Mouse (Mus musculus) embryonic facial prominence, embryonic 11.5 days (tissue): ENCODE data around the gene Il13ra1. TPM values are rescaled to one million over a fixed set of nuclear protein-coding genes. Genes with fewer than 3 reads are reported as not detected.

Experiments
- ATAC-seq: fragments of 200-750 bp; cut with Nextera tagmentation; replicated peaks from 2 replicates; pipeline ENCODE4 v1.8.0; 2017; ENCODE audit warnings: low read depth; ENCODE audit not compliant: insufficient number of reproducible peaks, low FRiP score, low TSS enrichment
- DNase-seq: peaks from one replicate; pipeline ENCODE4 v3.0.0-alpha.2; 2015; ENCODE audit warnings: low spot score
- H3K27ac ChIP-seq: fragments of 300-500 bp; sonication (generic); replicated peaks from 2 replicates; pipeline ENCODE4 v1.5.1; 2014; ENCODE audit warnings: mild to moderate bottlenecking, low read depth, low read length, control low read depth
- H3K27me3 ChIP-seq: fragments of 300-500 bp; sonication (generic); 2 replicates; pipeline ENCODE4 v1.6.1; 2014; ENCODE audit warnings: mild to moderate bottlenecking, low read length, moderate library complexity, mixed read lengths; ENCODE audit not compliant: control insufficient read depth, insufficient read depth
- H3K36me3 ChIP-seq: fragments of 300-500 bp; sonication (generic); replicated peaks from 2 replicates; pipeline ENCODE4 v1.6.1; 2014; ENCODE audit warnings: low read depth, mild to moderate bottlenecking, low read length, moderate library complexity, mixed read lengths; ENCODE audit not compliant: control insufficient read depth, insufficient read depth
- H3K4me1 ChIP-seq: fragments of 300-500 bp; sonication (generic); 2 replicates; pipeline ENCODE4 v1.6.1; 2014; ENCODE audit warnings: low read length, mixed read lengths; ENCODE audit not compliant: control insufficient read depth, insufficient read depth
- H3K4me2 ChIP-seq: fragments of 300-500 bp; sonication (generic); 2 replicates; pipeline ENCODE4 v1.6.1; 2014; ENCODE audit warnings: low read depth, mild to moderate bottlenecking, control low read depth, low read length, moderate library complexity
- H3K4me3 ChIP-seq: fragments of 300-500 bp; sonication (generic); 2 replicates; pipeline ENCODE4 v1.5.1; 2014; ENCODE audit warnings: low read depth, low read length, control low read depth
- H3K9ac ChIP-seq: fragments of 300-500 bp; sonication (generic); replicated peaks from 2 replicates; pipeline ENCODE4 v1.6.1; 2014; ENCODE audit warnings: mild to moderate bottlenecking, control low read depth, low read length
- H3K9me3 ChIP-seq: fragments of 300-500 bp; sonication (generic); replicated peaks from 2 replicates; pipeline ENCODE4 v1.6.1; 2016; ENCODE audit warnings: mild to moderate bottlenecking, low read length, inconsistent platforms, mixed read lengths; ENCODE audit not compliant: control insufficient read depth
- WGBS: fragments of 180-500 bp; shearing (Covaris S2); extraction: QIAGEN DNeasy Blood & Tissue Kit; methylation state at CpG from one replicate; pipeline ENCODE4 v1.1.7; 2014; 5-methylcytosine and 5-hydroxymethylcytosine counted together
- polyA plus RNA-seq: library from polyadenylated mRNA; unstranded; fragments of >200 nt; fragmentation: Nextera tagmentation; extraction: Ambion mirVana; gene quantifications from 2 replicates; pipeline ENCODE4 v1.2.1, GENCODE M21; 2014

The Il13ra1 gene
- polyA plus RNA-seq, 1 experiment from 2014 or later: 9.5 TPM

GRCm38 (mm10) chrX:36156677-36157076, 44.8 kb downstream of the Il13ra1 start:
- no peak overlapping the region for H3K4me3 ChIP-seq
- 75% methylated on average over 2 of the region's 2 CpGs for WGBS

GRCm38 (mm10) chrX:36161567-36161966, 49.7 kb downstream of the Il13ra1 start:
- WGBS: 22% methylated on average over 4 of the region's 4 CpGs
- ATAC-seq (no peak), DNase-seq (no peak)
- H3K27me3 ChIP-seq: no peaks in the 10 kb centered on the region
- no peaks in the 10 kb centered on the region for H3K4me1 ChIP-seq
- no peaks in the 10 kb centered on the region for H3K9me3 ChIP-seq
- H3K4me2 ChIP-seq: no peak overlapping the region
- H3K36me3 ChIP-seq: no peaks in the 10 kb centered on the region
- no peak overlapping the region for H3K9ac ChIP-seq
- no peak overlapping the region for H3K4me3 ChIP-seq
- H3K27ac ChIP-seq: no peak overlapping the region

More at GRCm38 (mm10) chrX:36156677-36157076, 44.8 kb downstream of the Il13ra1 start:
- H3K4me1 ChIP-seq: no peaks in the 10 kb centered on the region
- H3K36me3 ChIP-seq: no peaks in the 10 kb centered on the region
- DNase-seq: no peak
- no peaks in the 10 kb centered on the region for H3K9me3 ChIP-seq
- no peak overlapping the region for H3K27ac ChIP-seq
- no peak overlapping the region for H3K9ac ChIP-seq
- no peak for ATAC-seq
- no peaks in the 10 kb centered on the region for H3K27me3 ChIP-seq
- no peak overlapping the region for H3K4me2 ChIP-seq

- Histone ChIP-seq H3K27ac (no peak overlapping the region), H3K9me3 (no peaks in the 10 kb centered on the region), H3K9ac (no peak overlapping the region), H3K27me3 (no peaks in the 10 kb centered on the region), H3K4me2 (no peak overlapping the region), H3K4me3 (no peak overlapping the region), H3K36me3 (no peaks in the 10 kb centered on the region), H3K4me1 (no peaks in the 10 kb centered on the region)
- ATAC-seq: no peak
- peak; percentile 47 for DNase-seq
These were observed 71.7 kb downstream of the Il13ra1 start for GRCm38 (mm10) chrX:36183625-36184024.

GRCm38 (mm10) chrX:36186036-36186435, 74.1 kb downstream of the Il13ra1 start:
- Histone ChIP-seq H3K36me3 (no peaks in the 10 kb centered on the region), H3K4me1 (no peaks in the 10 kb centered on the region), H3K9ac (no peak overlapping the region), H3K4me2 (no peak overlapping the region), H3K27ac (no peak overlapping the region), H3K4me3 (no peak overlapping the region), H3K9me3 (no peaks in the 10 kb centered on the region), H3K27me3 (no peaks in the 10 kb centered on the region)
- ATAC-seq (no peak), DNase-seq (no peak)
- WGBS: 60% methylated on average over 5 of the region's 5 CpGs

- no peaks in the 10 kb centered on the region for H3K9me3 ChIP-seq
- H3K36me3 ChIP-seq: no peaks in the 10 kb centered on the region
- 42% methylated on average over 6 of the region's 6 CpGs for WGBS
- no peaks in the 10 kb centered on the region for H3K4me1 ChIP-seq
- H3K4me2 ChIP-seq: no peak overlapping the region
- H3K9ac ChIP-seq: no peak overlapping the region
- no peak for ATAC-seq
- no peak overlapping the region for H3K27ac ChIP-seq
- no peaks in the 10 kb centered on the region for H3K27me3 ChIP-seq
- no peak for DNase-seq
- H3K4me3 ChIP-seq: no peak overlapping the region
These were observed 74.5 kb downstream of the Il13ra1 start for GRCm38 (mm10) chrX:36186443-36186842.

- Histone ChIP-seq H3K27me3 (no peaks in the 10 kb centered on the region), H3K4me3 (no peak overlapping the region), H3K27ac (no peak overlapping the region), H3K9ac (no peak overlapping the region), H3K4me1 (no peaks in the 10 kb centered on the region), H3K36me3 (no peaks in the 10 kb centered on the region), H3K4me2 (no peak overlapping the region), H3K9me3 (no peaks in the 10 kb centered on the region)
- ATAC-seq (no peak), DNase-seq (peak; percentile 47)
- 36% methylated on average over 6 of the region's 6 CpGs for WGBS
These were observed 82.0 kb downstream of the Il13ra1 start for GRCm38 (mm10) chrX:36193951-36194350.

- no peaks in the 10 kb centered on the region for H3K4me1 ChIP-seq
- H3K4me2 ChIP-seq: peak within 1 kb of the TSS; percentile 46
- H3K36me3 ChIP-seq: no peaks in the 10 kb centered on the region
- ATAC-seq: peak; percentile 86; the same call in 1 of the 2 replicates
- peak within 1 kb of the TSS; percentile 21 for H3K4me3 ChIP-seq
- H3K9me3 ChIP-seq: no peaks in the 10 kb centered on the region
- H3K9ac ChIP-seq: 0 out of 2 replicates have a peak within 1 kb of the TSS, but pooled peaks have one; percentile 8
- DNase-seq: peak; percentile 65
- H3K27ac ChIP-seq: no peak within 1 kb of the TSS
- 13% methylated on average over 22 of the region's 28 CpGs for WGBS
- H3K27me3 ChIP-seq: no peaks in the 10 kb centered on the region
These were observed 84.0 kb downstream of the Il13ra1 start, which contains the start of gene Zcchc12 for GRCm38 (mm10) chrX:36195736-36196525. TSS of gene Zcchc12 (plus strand) at chrX:36195904.

- 63% methylated on average over 2 of the region's 2 CpGs for WGBS
- no peaks in the 10 kb centered on the region for H3K27me3 ChIP-seq
- no peaks in the 10 kb centered on the region for H3K4me1 ChIP-seq
- H3K27ac ChIP-seq: no peak overlapping the region
- ATAC-seq (no peak), DNase-seq (no peak)
- H3K9ac ChIP-seq: no peak overlapping the region
- H3K9me3 ChIP-seq: no peaks in the 10 kb centered on the region
- H3K36me3 ChIP-seq: no peaks in the 10 kb centered on the region
- H3K4me2 ChIP-seq: no peak overlapping the region
- H3K4me3 ChIP-seq: no peak overlapping the region
These were observed 97.6 kb downstream of the Il13ra1 start for GRCm38 (mm10) chrX:36209554-36209953.
